Mouse (Mus musculus): ENCODE data around the gene Proser2. TPM values are rescaled to one million over a fixed set of nuclear protein-coding genes. Genes with fewer than 3 reads are reported as not detected.

The Proser2 gene
- polyA plus RNA-seq, 1 experiment from 2014 or later, result 23.1 TPM

DNA sequence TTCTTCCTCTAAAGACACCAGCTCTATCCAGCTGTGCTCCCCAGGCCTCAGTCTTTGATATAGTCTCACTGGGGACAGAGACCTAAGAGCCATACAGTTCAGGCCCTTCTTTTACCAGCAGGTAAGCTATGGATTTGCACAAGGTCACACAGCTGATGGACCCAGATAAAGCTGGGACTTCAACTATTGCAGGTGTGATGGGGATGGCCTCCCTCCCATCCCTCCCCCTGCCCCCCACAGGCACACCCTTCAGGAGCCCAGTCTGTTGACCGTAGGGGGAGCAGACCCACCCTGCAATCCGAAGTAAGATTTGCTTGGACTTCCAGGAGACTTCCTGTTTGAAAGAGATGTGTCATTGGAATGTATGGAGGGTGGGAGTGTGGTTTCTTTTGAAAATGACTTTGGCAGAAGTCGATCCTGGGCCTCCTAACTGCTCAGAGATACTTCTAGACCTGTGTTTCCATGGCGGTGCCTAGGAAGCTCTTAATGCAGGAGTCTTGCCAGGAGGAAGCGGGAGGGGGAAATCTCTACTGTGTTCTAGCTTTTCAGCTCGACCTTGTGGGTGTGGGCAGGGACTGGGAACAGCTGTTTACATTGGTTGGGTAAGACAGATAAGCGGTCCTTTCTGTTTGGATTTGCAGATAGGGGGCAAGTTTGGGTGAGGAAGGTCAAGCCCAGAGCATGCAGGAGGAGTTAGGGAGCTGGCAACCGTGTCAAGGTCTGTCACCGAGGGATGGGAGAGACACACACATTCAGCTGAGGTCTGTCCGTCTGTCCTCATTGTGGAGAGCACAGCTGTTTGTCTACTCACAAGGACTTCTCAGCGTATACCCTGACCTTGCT lies 58.2 kb downstream of the Proser2 start:
- H3K36me3 ChIP-seq, result no peaks in the 10 kb centered on the region
- H3K9me3 ChIP-seq (replicated peaks), result no peaks in the 10 kb centered on the region
- no peak for ATAC-seq (ENCODE audit: insufficient number of reproducible peaks, low FRiP score, low TSS enrichment, low read depth)
- H3K4me1 ChIP-seq, result peaks cover 5% of the 10 kb centered on the region
- H3K4me3 ChIP-seq (replicated peaks), result no peak overlapping the region
- WGBS, result 53% methylated on average over 11 of the region's 11 CpGs
- no peaks in the 10 kb centered on the region for H3K27me3 ChIP-seq
- no peak overlapping the region for H3K27ac ChIP-seq (replicated peaks)
- H3K9ac ChIP-seq, result no peak overlapping the region
- H3K4me2 ChIP-seq (replicated peaks), result no peak overlapping the region

DNA sequence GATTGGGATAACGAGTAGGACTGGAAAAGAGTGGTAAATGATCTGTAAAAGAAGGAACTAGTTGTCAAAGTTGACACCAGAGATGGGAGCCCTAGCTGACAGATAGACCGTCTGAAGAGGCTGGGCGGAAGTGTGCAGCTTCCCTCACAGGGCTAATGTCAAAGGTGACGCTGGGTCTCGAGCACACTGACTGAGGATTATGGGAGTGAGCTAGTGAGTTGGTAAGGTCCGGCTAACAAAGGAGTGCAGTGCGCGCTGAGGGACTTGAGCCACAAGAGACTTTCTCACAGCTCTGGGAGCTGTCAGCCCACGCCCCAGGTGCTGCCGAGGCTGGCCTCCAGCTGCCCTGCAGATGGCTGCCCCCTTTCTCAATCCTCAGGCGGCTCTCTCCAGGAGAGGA lies 59.1 kb downstream of the Proser2 start:
- Histone ChIP-seq H3K4me3 (replicated peaks) (no peak overlapping the region), H3K36me3 (no peaks in the 10 kb centered on the region), H3K4me1 (peaks cover 5% of the 10 kb centered on the region), H3K27ac (replicated peaks) (no peak overlapping the region), H3K9ac (no peak overlapping the region), H3K9me3 (replicated peaks) (no peaks in the 10 kb centered on the region), H3K27me3 (no peaks in the 10 kb centered on the region), H3K4me2 (replicated peaks) (no peak overlapping the region)
- WGBS, result 42% methylated on average over 11 of the region's 11 CpGs
- no peak for ATAC-seq (ENCODE audit: insufficient number of reproducible peaks, low FRiP score, low TSS enrichment, low read depth)

DNA sequence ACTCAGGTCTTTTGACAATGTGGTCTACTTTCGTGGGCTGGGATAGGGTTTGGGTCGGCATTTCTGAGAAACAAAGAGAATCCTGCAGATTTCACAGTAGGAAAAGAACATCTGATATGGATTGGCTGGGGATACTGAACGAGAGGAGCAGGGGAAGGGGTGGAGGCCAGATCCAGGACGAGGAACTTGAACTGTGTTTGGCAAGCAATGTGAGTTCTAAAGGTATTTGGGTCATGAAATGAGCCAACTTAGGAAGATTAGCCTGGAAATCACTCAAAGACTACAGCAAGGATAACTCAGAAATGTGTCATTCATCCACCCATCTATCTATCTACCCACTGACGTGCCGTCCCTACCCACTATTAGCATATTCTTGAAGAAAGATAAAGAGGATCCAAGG lies 62.7 kb downstream of the Proser2 start:
- no peaks in the 10 kb centered on the region for H3K36me3 ChIP-seq
- ATAC-seq (ENCODE audit: insufficient number of reproducible peaks, low FRiP score, low TSS enrichment, low read depth), result no peak
- H3K4me2 ChIP-seq (replicated peaks), result no peak overlapping the region
- H3K27me3 ChIP-seq, result no peaks in the 10 kb centered on the region
- no peaks in the 10 kb centered on the region for H3K4me1 ChIP-seq
- no peak overlapping the region for H3K4me3 ChIP-seq (replicated peaks)
- H3K9me3 ChIP-seq (replicated peaks), result no peaks in the 10 kb centered on the region
- H3K27ac ChIP-seq (replicated peaks), result no peak overlapping the region
- WGBS, result 82% methylated on average over 6 of the region's 6 CpGs
- no peak overlapping the region for H3K9ac ChIP-seq

- no peaks in the 10 kb centered on the region for H3K27me3 ChIP-seq
- no peaks in the 10 kb centered on the region for H3K4me1 ChIP-seq
- no peak overlapping the region for H3K9ac ChIP-seq
- H3K4me2 ChIP-seq (replicated peaks), result no peak overlapping the region
- H3K9me3 ChIP-seq (replicated peaks), result no peaks in the 10 kb centered on the region
- peaks cover 13% of the 10 kb centered on the region for H3K36me3 ChIP-seq
- ATAC-seq (ENCODE audit: insufficient number of reproducible peaks, low FRiP score, low TSS enrichment, low read depth), result no peak
- WGBS, result 81% methylated on average over 10 of the region's 10 CpGs
- no peak overlapping the region for H3K4me3 ChIP-seq (replicated peaks)
- H3K27ac ChIP-seq (replicated peaks), result no peak overlapping the region
Observed at GRCm38 (mm10) chr2:6060071-6060804, 69.8 kb downstream of the Proser2 start.

GRCm38 (mm10) chr2:6059291-6059690 lies 70.7 kb downstream of the Proser2 start:
- no peak overlapping the region for H3K9ac ChIP-seq
- no peaks in the 10 kb centered on the region for H3K4me1 ChIP-seq
- H3K9me3 ChIP-seq (replicated peaks), result no peaks in the 10 kb centered on the region
- no peak overlapping the region for H3K4me2 ChIP-seq (replicated peaks)
- H3K27me3 ChIP-seq, result no peaks in the 10 kb centered on the region
- WGBS, result 80% methylated on average over 2 of the region's 2 CpGs
- H3K36me3 ChIP-seq, result peaks cover 21% of the 10 kb centered on the region
- H3K27ac ChIP-seq (replicated peaks), result no peak overlapping the region
- no peak overlapping the region for H3K4me3 ChIP-seq (replicated peaks)
- ATAC-seq (ENCODE audit: insufficient number of reproducible peaks, low FRiP score, low TSS enrichment, low read depth), result no peak

DNA sequence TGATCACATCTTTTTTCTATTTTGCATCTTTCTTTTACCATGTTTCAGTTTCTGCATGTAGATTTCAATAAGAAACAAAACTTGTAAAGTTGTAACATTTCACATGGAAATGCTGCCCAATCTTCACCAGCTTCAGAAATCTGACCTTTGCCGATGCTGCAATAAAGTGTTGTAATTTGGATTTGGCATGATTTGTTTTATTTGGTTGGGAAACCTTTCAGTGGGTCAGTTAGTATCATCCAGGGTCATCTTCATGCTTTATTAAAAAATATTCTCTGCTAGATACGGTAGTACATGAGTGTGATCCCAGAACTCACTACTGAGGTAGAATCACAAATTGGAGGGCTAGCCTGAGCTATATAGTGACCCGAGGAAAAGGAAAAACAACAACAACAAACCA lies 73.5 kb downstream of the Proser2 start:
- Histone ChIP-seq H3K4me2 (replicated peaks) (no peak overlapping the region), H3K36me3 (peaks cover 35% of the 10 kb centered on the region), H3K4me1 (no peaks in the 10 kb centered on the region), H3K4me3 (replicated peaks) (no peak overlapping the region), H3K27me3 (no peaks in the 10 kb centered on the region), H3K9ac (no peak overlapping the region), H3K27ac (replicated peaks) (no peak overlapping the region), H3K9me3 (replicated peaks) (no peaks in the 10 kb centered on the region)
- 87% methylated on average over 3 of the region's 3 CpGs for WGBS
- ATAC-seq (ENCODE audit: insufficient number of reproducible peaks, low FRiP score, low TSS enrichment, low read depth), result no peak

GRCm38 (mm10) chr2:6055466-6055865 lies 74.5 kb downstream of the Proser2 start:
- Histone ChIP-seq H3K27me3 (no peaks in the 10 kb centered on the region), H3K4me1 (no peaks in the 10 kb centered on the region), H3K27ac (replicated peaks) (no peak overlapping the region), H3K9me3 (replicated peaks) (no peaks in the 10 kb centered on the region), H3K9ac (no peak overlapping the region), H3K36me3 (peaks cover 45% of the 10 kb centered on the region), H3K4me3 (replicated peaks) (no peak overlapping the region), H3K4me2 (replicated peaks) (no peak overlapping the region)
- 94% methylated on average over 11 of the region's 11 CpGs for WGBS
- ATAC-seq (ENCODE audit: insufficient number of reproducible peaks, low FRiP score, low TSS enrichment, low read depth), result no peak

DNA sequence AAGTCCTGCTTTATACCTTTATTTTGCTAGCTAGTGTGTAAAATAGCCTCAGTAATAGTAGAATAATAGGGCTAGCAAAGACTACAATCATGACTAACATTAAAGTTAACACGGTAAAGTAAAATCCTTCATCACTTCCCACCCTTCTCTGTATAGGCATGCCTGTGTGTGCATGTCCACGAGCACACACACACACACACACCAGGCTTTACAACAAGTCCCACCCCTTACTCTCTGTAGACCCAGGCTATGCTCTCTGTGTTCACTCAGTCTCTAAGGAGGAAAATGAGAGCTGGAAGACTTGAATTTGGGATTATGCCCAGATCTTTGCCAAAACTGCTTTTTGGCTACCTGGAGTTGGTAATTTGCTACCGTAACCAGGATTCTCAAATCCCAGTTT lies 81.0 kb downstream of the Proser2 start:
- Histone ChIP-seq H3K27me3 (no peaks in the 10 kb centered on the region), H3K27ac (replicated peaks) (no peak overlapping the region), H3K4me1 (no peaks in the 10 kb centered on the region), H3K36me3 (peaks cover 50% of the 10 kb centered on the region), H3K4me3 (replicated peaks) (no peak overlapping the region), H3K4me2 (replicated peaks) (no peak overlapping the region), H3K9me3 (replicated peaks) (no peaks in the 10 kb centered on the region), H3K9ac (no peak overlapping the region)
- ATAC-seq (ENCODE audit: insufficient number of reproducible peaks, low FRiP score, low TSS enrichment, low read depth), result no peak
- 81% methylated on average over 3 of the region's 3 CpGs for WGBS

DNA sequence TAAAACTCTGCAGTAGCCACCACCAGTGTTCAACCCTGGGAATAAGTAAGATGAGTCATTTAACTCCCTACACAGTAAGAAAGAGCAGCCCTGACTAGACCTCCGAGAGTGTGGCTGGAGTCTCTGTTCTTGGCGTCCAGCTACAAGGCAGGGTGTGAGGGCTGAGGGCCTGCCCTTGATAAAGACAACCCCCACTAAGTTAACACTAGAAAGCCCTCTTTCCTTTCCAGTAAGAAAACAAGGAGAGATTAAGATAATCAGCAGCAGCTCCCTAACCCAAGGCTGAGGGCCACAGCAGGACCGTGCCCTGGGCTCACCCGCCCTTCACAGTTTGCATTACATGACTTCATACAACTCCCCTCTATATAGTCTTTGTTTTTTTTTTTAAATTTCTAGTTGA lies 81.4 kb downstream of the Proser2 start:
- H3K4me1 ChIP-seq, result no peaks in the 10 kb centered on the region
- no peaks in the 10 kb centered on the region for H3K9me3 ChIP-seq (replicated peaks)
- no peak overlapping the region for H3K9ac ChIP-seq
- 74% methylated on average over 4 of the region's 4 CpGs for WGBS
- H3K4me3 ChIP-seq (replicated peaks), result no peak overlapping the region
- H3K4me2 ChIP-seq (replicated peaks), result no peak overlapping the region
- no peak overlapping the region for H3K27ac ChIP-seq (replicated peaks)
- no peaks in the 10 kb centered on the region for H3K27me3 ChIP-seq
- ATAC-seq (ENCODE audit: insufficient number of reproducible peaks, low FRiP score, low TSS enrichment, low read depth), result no peak
- H3K36me3 ChIP-seq, result peaks cover 54% of the 10 kb centered on the region

Data from embryonic facial prominence, embryonic 15.5 days (tissue).